Mouse (Mus musculus): ENCODE data around the gene Tpk1. TPM values are rescaled to one million over a fixed set of nuclear protein-coding genes. Genes with fewer than 3 reads are reported as not detected.

Tpk1 gene
- 1 to 10 TPM; 1.8 to 2.1 TPM for total RNA-seq (2021)
- long read RNA-seq, experiment 1, partial matches to known transcripts: 0 of 3 reads
- long read RNA-seq, experiment 1, other reads (novel, unspliced or antisense): 2 of 3 reads
- long read RNA-seq, experiment 2, partial matches to known transcripts: 0 of 2 reads
- long read RNA-seq, experiment 2, other reads (novel, unspliced or antisense): 0 of 2 reads

GRCm38 (mm10) chr6:43665677-43666546, at the start of gene Tpk1:
TSS of gene Tpk1 (minus strand) at chr6:43666278.
- Histone ChIP-seq H3K27ac (peak within 1 kb of the TSS; percentile 90), H3K4me3 (peak within 1 kb of the TSS; percentile 91)
- peak; percentile 95 for DNase-seq
- TF ChIP-seq CTCF (IDR thresholded peaks at IDR 0.05): peak; percentile 46
- intact Hi-C loops (cut with DNase I): no loop called here

- H3K4me3 ChIP-seq: no peak overlapping the region
- H3K27ac ChIP-seq: no peak overlapping the region
- TF ChIP-seq CTCF (IDR thresholded peaks at IDR 0.05): no peak
- DNase-seq: no peak
- intact Hi-C loops (cut with DNase I): no loop called here
These were observed 36.9 kb upstream of the Tpk1 start for GRCm38 (mm10) chr6:43702810-43703614.

- DNase-seq: no peak
- Histone ChIP-seq H3K4me3 (no peak overlapping the region), H3K27ac (no peak overlapping the region)
- intact Hi-C loops (cut with DNase I): no loop called here
- TF ChIP-seq CTCF (IDR thresholded peaks at IDR 0.05): no peak
These were observed 25.8 kb upstream of the Tpk1 start for GRCm38 (mm10) chr6:43691863-43692262.

- peak; percentile 46 for TF ChIP-seq CTCF (IDR thresholded peaks at IDR 0.05)
- no peak overlapping the region for H3K4me3 ChIP-seq
- H3K27ac ChIP-seq: no peak overlapping the region
- no peak for DNase-seq
- intact Hi-C loops (cut with DNase I): no loop called here
These were observed 19.9 kb upstream of the Tpk1 start for GRCm38 (mm10) chr6:43685985-43686384.

- no peak for TF ChIP-seq CTCF (IDR thresholded peaks at IDR 0.05)
- DNase-seq: no peak
- H3K4me3 ChIP-seq: no peak overlapping the region
- intact Hi-C loops (cut with DNase I): no loop called here
- H3K27ac ChIP-seq: no peak overlapping the region
These were observed 16.5 kb upstream of the Tpk1 start for GRCm38 (mm10) chr6:43682535-43682934.

- no peak for TF ChIP-seq CTCF (IDR thresholded peaks at IDR 0.05)
- no peak overlapping the region for H3K27ac ChIP-seq
- H3K4me3 ChIP-seq: no peak overlapping the region
- intact Hi-C loops (cut with DNase I): no loop called here
- DNase-seq: no peak
These were observed 12.7 kb upstream of the Tpk1 start for GRCm38 (mm10) chr6:43678689-43679212.

GRCm38 (mm10) chr6:43677566-43677965, 11.5 kb upstream of the Tpk1 start:
- TF ChIP-seq CTCF (IDR thresholded peaks at IDR 0.05): no peak
- Histone ChIP-seq H3K27ac (no peak overlapping the region), H3K4me3 (no peak overlapping the region)
- intact Hi-C loops (cut with DNase I): no loop called here
- DNase-seq: no peak

GRCm38 (mm10) chr6:43676139-43676538, 10.1 kb upstream of the Tpk1 start:
- H3K4me3 ChIP-seq: no peak overlapping the region
- no peak for DNase-seq
- no peak for TF ChIP-seq CTCF (IDR thresholded peaks at IDR 0.05)
- no peak overlapping the region for H3K27ac ChIP-seq
- intact Hi-C loops (cut with DNase I): no loop called here

GRCm38 (mm10) chr6:43674986-43675760, 9.1 kb upstream of the Tpk1 start:
- intact Hi-C loops (cut with DNase I): no loop called here
- Histone ChIP-seq H3K4me3 (no peak overlapping the region), H3K27ac (no peak overlapping the region)
- no peak for DNase-seq
- no peak for TF ChIP-seq CTCF (IDR thresholded peaks at IDR 0.05)

- Histone ChIP-seq H3K4me3 (no peak overlapping the region), H3K27ac (no peak overlapping the region)
- no peak for DNase-seq
- TF ChIP-seq CTCF (IDR thresholded peaks at IDR 0.05): no peak
- intact Hi-C loops (cut with DNase I): no loop called here
These were observed 4.9 kb upstream of the Tpk1 start for GRCm38 (mm10) chr6:43670939-43671338.

GRCm38 (mm10) chr6:43667681-43668080, 1.6 kb upstream of the Tpk1 start:
- no peak for DNase-seq
- Histone ChIP-seq H3K27ac (no peak overlapping the region), H3K4me3 (no peak overlapping the region)
- TF ChIP-seq CTCF (IDR thresholded peaks at IDR 0.05): no peak
- intact Hi-C loops (cut with DNase I): no loop called here
